Mouse (Mus musculus): Measurements from ENCODE around the gene Bzw2. TPM values are rescaled to one million over a fixed set of nuclear protein-coding genes. Genes with fewer than 3 reads are reported as not detected.

Gene Bzw2
- total RNA-seq, 2 experiments from 2014 or later: 142 to 156 TPM

- no peak for ATAC-seq (replicated peaks; ENCODE audit: poor library complexity, severe bottlenecking)
Observed at GRCm38 (mm10) chr12:36137192-36137591, 20.7 kb downstream of the Bzw2 start.

- peak; percentile 48 for ATAC-seq (replicated peaks; ENCODE audit: poor library complexity, severe bottlenecking)
Observed at GRCm38 (mm10) chr12:36136285-36136684, 21.6 kb downstream of the Bzw2 start.

GRCm38 (mm10) chr12:36135409-36135808 lies 22.5 kb downstream of the Bzw2 start:
- no peak for ATAC-seq (replicated peaks; ENCODE audit: poor library complexity, severe bottlenecking)

GRCm38 (mm10) chr12:36134111-36134510 lies 23.8 kb downstream of the Bzw2 start:
- no peak for ATAC-seq (replicated peaks; ENCODE audit: poor library complexity, severe bottlenecking)

GRCm38 (mm10) chr12:36133547-36133946 lies 24.3 kb downstream of the Bzw2 start:
- ATAC-seq (replicated peaks; ENCODE audit: poor library complexity, severe bottlenecking): no peak

GRCm38 (mm10) chr12:36132668-36133067 lies 25.2 kb downstream of the Bzw2 start:
- ATAC-seq (replicated peaks; ENCODE audit: poor library complexity, severe bottlenecking): peak; percentile 54

GRCm38 (mm10) chr12:36132254-36132653 lies 25.6 kb downstream of the Bzw2 start:
- ATAC-seq (replicated peaks; ENCODE audit: poor library complexity, severe bottlenecking): no peak

- no peak for ATAC-seq (replicated peaks; ENCODE audit: poor library complexity, severe bottlenecking)
Observed at GRCm38 (mm10) chr12:36129826-36130225, 28.1 kb downstream of the Bzw2 start.

- no peak for ATAC-seq (replicated peaks; ENCODE audit: poor library complexity, severe bottlenecking)
Observed at GRCm38 (mm10) chr12:36126049-36126448, 31.8 kb downstream of the Bzw2 start.

GRCm38 (mm10) chr12:36119244-36119643 lies 38.6 kb downstream of the Bzw2 start:
- peak; percentile 66 for ATAC-seq (replicated peaks; ENCODE audit: poor library complexity, severe bottlenecking)

- ATAC-seq (replicated peaks; ENCODE audit: poor library complexity, severe bottlenecking): peak; percentile 68
Observed at GRCm38 (mm10) chr12:36117161-36117560, 40.7 kb downstream of the Bzw2 start.

GRCm38 (mm10) chr12:36112081-36112480 lies 45.8 kb downstream of the Bzw2 start:
- no peak for ATAC-seq (replicated peaks; ENCODE audit: poor library complexity, severe bottlenecking)

- no peak for ATAC-seq (replicated peaks; ENCODE audit: poor library complexity, severe bottlenecking)
Observed at GRCm38 (mm10) chr12:36111110-36111509, 46.8 kb downstream of the Bzw2 start.

GRCm38 (mm10) chr12:36110457-36110856 lies 47.4 kb downstream of the Bzw2 start:
- ATAC-seq (replicated peaks; ENCODE audit: poor library complexity, severe bottlenecking): no peak

- no peak for ATAC-seq (replicated peaks; ENCODE audit: poor library complexity, severe bottlenecking)
Observed at GRCm38 (mm10) chr12:36108442-36108841, 49.4 kb downstream of the Bzw2 start.

GRCm38 (mm10) chr12:36103592-36103910 lies 54.3 kb downstream of the Bzw2 start:
- no peak for ATAC-seq (replicated peaks; ENCODE audit: poor library complexity, severe bottlenecking)

- ATAC-seq (replicated peaks; ENCODE audit: poor library complexity, severe bottlenecking): no peak
Observed at GRCm38 (mm10) chr12:36102733-36103591, 54.9 kb downstream of the Bzw2 start.

GRCm38 (mm10) chr12:36095371-36095880 lies 62.5 kb downstream of the Bzw2 start:
- no peak for ATAC-seq (replicated peaks; ENCODE audit: poor library complexity, severe bottlenecking)

GRCm38 (mm10) chr12:36093081-36093670 lies 64.7 kb downstream of the Bzw2 start:
- ATAC-seq (replicated peaks; ENCODE audit: poor library complexity, severe bottlenecking): no peak

- ATAC-seq (replicated peaks; ENCODE audit: poor library complexity, severe bottlenecking): no peak
Observed at GRCm38 (mm10) chr12:36091964-36092363, 65.9 kb downstream of the Bzw2 start.

GRCm38 (mm10) chr12:36089221-36089620 lies 68.7 kb downstream of the Bzw2 start:
- ATAC-seq (replicated peaks; ENCODE audit: poor library complexity, severe bottlenecking): no peak

- ATAC-seq (replicated peaks; ENCODE audit: poor library complexity, severe bottlenecking): no peak
Observed at GRCm38 (mm10) chr12:36088804-36089203, 69.1 kb downstream of the Bzw2 start.
